Mouse (Mus musculus) cerebellum, adult (tissue): Measurements from ENCODE around the gene Gm20498.
"Not testable (repeated sequence)": the region's sequence is repeated elsewhere in the genome, so short reads cannot be mapped to it uniquely, and the experiment has no call there.

Experiments
- ATAC-seq: cut with Nextera tagmentation; 2 replicates; pipeline ENCODE4 v1.9.2; 2017; ENCODE audit warnings: mild to moderate bottlenecking, moderate library complexity, mixed read lengths; ENCODE audit not compliant: insufficient number of reproducible peaks, low FRiP score, low TSS enrichment

Gene Gm20498

GRCm38 (mm10) chr12:81532316-81533028 lies at the start of gene Gm20498, which contains the start of gene Synj2bp:
Gene Gm20498 (minus strand): TSS chr12:81532905.
Gene Synj2bp (minus strand): TSS chr12:81532911.
- ATAC-seq, result peak; percentile 97

- no peak for ATAC-seq
These were observed 35.7 kb upstream of the Gm20498 start, which contains the start of gene Adam21 for GRCm38 (mm10) chr12:81568374-81568773. Gene Adam21 (minus strand): TSS chr12:81568474.

DNA sequence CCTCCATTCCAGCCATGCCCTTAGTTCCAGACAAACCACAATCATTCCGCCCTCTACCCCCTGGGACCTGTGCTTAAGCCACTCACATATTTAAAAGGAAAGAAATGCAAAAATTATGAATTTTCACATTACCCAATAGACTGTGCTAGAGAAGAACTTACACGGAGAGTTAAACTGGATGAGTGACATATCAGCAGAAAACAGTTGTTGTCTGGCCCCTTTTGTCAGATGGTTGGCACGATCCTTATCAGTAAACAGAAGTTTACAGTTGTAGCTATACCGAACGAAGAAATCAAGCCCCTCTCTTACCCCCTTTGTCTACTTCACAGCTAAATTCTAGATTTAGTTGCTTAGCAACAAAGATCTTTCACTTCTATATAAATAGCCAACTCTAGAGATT lies 35.2 kb upstream of the Gm20498 start:
- no peak for ATAC-seq

GRCm38 (mm10) chr12:81564173-81564572 lies 31.5 kb upstream of the Gm20498 start:
- ATAC-seq, result no peak

DNA sequence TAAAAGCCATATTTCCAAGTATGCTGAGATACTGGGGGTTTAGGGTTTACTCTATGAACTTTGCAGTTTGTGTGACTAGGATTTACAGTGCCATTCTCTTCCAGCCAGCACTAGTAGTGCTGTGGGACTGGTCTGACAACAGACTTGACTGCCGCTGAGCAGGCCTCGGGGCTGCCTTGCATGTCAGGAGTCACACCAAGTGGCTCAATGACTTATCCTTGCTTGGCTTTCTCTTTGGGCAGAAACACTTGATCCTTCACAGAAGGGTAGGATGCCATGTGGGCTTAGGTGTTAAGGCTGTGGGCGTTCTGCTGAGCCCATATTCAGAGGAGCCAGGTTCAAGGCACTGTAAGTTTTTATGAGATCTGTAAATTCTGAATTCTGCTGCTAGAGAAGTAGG lies 16.6 kb upstream of the Gm20498 start:
- ATAC-seq, result no peak

DNA sequence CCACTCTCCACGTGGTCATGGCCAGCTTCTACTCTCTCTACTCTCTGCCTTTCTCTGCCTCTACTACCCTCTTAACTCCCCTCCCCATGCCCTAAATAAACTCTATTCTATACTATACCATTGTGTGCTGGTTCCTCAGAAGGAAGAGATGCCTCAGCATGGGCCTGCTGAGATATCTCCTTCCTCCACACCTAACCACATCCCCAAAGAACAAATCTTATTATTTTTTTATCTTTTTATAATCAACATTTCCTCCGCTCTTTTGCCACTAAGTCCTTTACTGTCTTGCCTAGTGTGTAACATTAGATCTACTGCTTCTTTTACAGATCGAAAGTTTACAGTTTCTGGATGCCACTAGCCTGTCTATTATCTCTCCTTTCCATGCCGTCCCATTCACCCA lies 14.5 kb upstream of the Gm20498 start:
- ATAC-seq, result no peak

DNA sequence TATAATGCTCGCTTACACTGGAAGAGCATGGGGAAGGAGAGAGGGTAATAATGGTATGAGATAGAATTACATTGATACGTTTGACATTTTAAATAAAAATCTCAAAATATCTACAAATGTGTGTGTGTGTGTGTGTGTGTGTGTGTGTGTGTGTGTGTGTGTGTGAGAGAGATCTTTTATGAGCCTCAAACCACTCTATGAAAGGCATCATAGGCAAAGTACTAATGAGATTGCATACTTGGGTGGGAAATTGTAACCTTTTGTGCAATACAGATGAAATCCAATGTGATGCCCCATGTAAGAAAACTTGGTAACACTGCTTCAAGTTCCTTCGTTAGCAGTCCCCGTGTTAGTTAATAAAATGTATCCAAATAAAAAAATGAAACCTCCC lies 319 bp upstream of the Gm20498 start:
- no peak for ATAC-seq

DNA sequence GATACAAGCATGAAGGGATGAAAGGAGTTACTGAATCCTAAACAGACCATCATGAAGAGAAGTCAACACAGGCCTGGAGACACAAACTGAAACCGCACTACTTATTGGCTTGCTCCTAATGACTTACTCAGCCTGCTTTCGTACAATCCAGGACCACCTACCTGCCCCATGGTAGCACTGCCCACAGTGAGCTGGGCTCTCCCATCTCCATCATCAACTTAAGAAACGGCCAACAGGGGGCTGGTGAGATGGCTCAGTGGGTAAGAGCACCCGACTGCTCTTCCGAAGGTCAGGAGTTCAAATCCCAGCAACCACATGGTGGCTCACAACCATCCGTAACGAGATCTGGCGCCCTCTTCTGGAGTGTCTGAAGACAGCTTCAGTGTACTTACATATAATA lies 2.1 kb downstream of the Gm20498 start:
- not testable (repeated sequence) for ATAC-seq

GRCm38 (mm10) chr12:81496906-81497305 lies 35.8 kb downstream of the Gm20498 start:
- not testable (repeated sequence) for ATAC-seq

- ATAC-seq, result no peak
These were observed 42.2 kb downstream of the Gm20498 start for GRCm38 (mm10) chr12:81490491-81490890.

GRCm38 (mm10) chr12:81485311-81485710 lies 47.4 kb downstream of the Gm20498 start:
- no peak for ATAC-seq

- peak; percentile 94 for ATAC-seq
These were observed 47.9 kb downstream of the Gm20498 start, which contains the start of gene Cox16 for GRCm38 (mm10) chr12:81484727-81485191. Gene Cox16 (minus strand): TSS chr12:81485127.

- ATAC-seq, result no peak
These were observed 48.5 kb downstream of the Gm20498 start for GRCm38 (mm10) chr12:81484212-81484611.

GRCm38 (mm10) chr12:81483656-81484055 lies 49.0 kb downstream of the Gm20498 start:
- ATAC-seq, result no peak

GRCm38 (mm10) chr12:81459051-81459450 lies 73.7 kb downstream of the Gm20498 start:
- ATAC-seq, result not testable (repeated sequence)

GRCm38 (mm10) chr12:81438985-81439384 lies 93.7 kb downstream of the Gm20498 start:
- ATAC-seq, result not testable (repeated sequence)

- ATAC-seq, result not testable (repeated sequence)
These were observed 97.9 kb downstream of the Gm20498 start for GRCm38 (mm10) chr12:81434778-81435177.

GRCm38 (mm10) chr12:81421846-81422245 lies 110.9 kb downstream of the Gm20498 start, which contains the start of gene Adam4:
Gene Adam4 (minus strand): TSS chr12:81421946.
- ATAC-seq, result no peak

DNA sequence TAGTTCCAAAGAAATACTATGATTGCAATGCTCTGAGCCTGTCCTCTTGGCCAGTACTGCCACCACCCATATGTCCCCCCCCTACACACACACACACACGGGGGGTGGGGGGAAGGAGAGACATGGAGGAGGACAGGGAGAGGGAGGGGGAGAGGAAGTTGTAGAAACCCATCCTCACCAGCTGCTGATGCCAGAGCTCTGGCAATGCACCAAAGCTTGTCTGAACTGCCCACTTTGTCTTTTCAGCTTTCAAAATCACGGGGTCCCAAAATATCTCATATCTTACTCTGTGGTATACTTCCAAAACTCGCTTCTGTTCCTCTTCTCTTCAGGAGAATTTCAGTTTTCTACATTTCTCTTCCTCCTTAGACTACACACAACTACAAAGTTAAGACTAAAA lies 119.5 kb downstream of the Gm20498 start:
- ATAC-seq, result no peak

DNA sequence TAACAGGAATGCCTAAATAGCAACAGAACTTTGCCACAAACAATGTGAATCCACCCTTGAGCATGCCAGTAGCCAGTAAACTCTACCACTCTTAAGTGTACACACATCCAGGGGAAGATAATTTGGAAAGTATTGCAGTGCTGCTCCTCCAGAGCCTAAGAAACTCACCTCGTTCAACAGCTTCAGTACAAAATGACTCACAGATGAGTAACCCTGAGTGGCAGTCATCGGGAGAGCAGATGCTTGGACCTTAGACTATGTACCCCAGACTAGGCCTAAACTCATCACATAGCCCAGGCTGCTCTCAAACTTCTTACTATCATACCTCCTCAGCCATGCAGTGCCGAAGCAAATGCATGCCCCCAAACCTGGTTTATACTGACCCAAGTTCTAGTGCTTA lies 123.7 kb downstream of the Gm20498 start:
- ATAC-seq, result no peak

GRCm38 (mm10) chr12:81402187-81402586 lies 130.5 kb downstream of the Gm20498 start:
- ATAC-seq, result peak; percentile 61; the same call in 1 of the 2 replicates

DNA sequence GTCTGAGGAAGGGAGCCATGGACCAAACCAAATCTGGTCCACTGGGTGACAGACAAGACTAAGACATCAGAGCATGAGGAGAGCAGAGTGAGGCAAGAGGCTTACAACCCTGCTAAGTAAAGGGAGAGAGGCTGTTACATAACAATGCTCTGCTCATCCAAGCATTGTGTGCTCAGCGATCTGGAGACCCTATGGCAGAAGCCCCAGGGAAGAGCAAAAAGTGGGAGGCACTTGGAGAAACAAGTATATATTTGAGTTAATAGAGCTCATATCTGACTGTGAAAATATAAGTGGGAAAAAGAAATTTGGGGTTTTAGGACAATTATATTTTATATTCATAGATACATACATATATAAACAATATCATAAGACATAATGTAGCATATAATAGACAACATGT lies 153.3 kb downstream of the Gm20498 start, which contains the start of gene Gm4787:
TSS of gene Gm4787 (minus strand) at position 101 of the 400 bp plus-strand sequence.
- not testable (repeated sequence) for ATAC-seq
